Mouse (Mus musculus) c-Kit-positive CD71-positive TER-119-negative erythroid progenitor cells, embryonic 14.5 days (primary cell): ENCODE measurements at regions not wholly inside any gene's neighbourhood (a gene's known extent, or its start where the extent isn't known, plus 50 kb on each side); places are given as distances from the start of the nearest gene placed in this dataset.

Source experiments
- DNase-seq: peaks from one replicate; pipeline ENCODE4 v3.0.0-alpha.2; 2013; ENCODE audit warnings: low read depth

DNA sequence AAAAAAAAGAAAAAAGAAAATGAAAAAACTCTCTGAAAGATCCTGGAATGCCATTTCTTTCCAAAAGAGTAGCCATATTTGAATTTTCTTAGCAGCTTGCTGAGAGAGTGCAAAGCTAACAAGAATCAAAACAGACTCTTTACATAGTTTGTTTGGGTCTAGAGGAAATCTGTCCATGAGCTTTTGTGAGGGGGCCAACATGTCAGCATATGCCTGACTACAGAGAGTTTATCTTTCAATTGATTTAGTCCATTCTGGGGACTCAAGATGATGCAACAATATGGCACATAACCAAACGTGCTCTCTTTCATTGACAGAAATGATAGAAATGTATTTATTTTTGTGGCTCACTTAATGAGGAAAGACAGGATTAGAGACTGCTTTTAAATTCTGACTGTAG is 822.8 kb upstream of the Acvr2a start:
- DNase-seq: no peak

DNA sequence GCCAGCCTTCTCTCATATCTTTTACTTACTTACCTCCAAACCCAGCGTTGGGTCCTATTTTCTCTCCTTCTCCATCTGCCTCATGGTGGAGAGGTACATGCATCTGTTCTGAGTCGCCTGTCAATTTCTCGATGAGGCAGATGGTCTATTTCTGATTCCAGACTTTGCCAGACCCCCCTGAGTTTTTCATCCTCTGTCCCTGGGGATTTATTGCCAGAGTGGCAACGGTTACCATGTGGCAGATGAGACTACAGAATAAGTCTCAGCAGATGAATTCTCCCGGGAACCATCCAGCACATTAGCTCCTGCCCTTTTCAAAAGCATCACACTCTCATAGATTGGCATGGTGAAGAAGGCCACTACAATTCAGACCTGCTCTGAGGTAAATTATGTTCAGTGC is 819.7 kb upstream of the Acvr2a start:
- DNase-seq: no peak

DNA sequence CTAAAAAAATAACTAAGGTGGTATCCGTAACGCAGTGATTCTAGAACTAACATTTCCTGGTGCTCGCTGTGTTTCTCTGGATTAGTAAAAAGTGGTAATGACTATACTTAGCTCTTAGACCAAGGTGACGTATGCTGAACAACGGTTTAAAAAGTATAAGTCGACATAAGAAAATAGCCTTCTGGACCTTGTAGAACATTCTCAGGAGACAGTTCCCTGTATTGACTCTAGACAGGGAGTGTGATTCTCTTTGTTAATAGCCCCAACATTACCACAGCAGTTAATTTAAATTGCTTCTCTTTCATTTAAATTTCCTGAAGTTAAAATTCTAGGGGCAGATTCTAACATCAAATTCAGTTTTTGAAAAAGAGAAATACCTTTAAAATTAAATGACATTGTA is 812.7 kb upstream of the Acvr2a start:
- DNase-seq: no peak

DNA sequence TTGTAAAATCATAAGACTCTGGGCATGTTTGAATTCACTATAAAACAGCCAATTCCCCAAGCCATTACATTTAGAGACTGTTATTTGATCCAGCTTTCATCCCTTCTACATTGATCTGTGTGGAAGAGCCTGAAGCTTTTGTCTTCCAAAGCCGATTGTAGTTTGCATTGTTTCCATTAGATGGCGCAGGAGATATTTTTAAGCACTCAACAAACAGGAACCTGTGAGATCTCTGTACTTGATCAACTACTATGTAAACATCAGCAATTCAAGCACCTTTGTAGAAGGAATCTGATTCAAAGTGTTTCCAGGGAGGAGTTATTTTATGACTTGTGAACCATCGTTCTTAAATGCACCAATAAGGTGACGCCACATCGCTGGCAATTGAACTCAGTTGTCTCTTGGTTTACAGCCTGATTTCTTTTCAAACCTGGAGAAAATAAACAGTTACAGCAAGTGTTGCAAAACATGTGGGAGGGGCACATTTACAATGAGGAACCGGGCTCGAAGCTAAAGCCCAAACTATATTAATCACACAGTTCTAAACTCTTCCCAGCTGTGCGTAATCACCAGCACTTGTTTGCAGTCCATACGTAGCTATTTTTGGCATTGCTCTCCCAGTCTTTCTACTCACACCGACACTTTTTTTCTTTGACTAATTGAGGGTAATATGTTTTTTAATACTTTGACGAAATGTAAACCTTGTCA is 812.0 kb upstream of the Acvr2a start:
- peak; percentile 0 for DNase-seq

DNA sequence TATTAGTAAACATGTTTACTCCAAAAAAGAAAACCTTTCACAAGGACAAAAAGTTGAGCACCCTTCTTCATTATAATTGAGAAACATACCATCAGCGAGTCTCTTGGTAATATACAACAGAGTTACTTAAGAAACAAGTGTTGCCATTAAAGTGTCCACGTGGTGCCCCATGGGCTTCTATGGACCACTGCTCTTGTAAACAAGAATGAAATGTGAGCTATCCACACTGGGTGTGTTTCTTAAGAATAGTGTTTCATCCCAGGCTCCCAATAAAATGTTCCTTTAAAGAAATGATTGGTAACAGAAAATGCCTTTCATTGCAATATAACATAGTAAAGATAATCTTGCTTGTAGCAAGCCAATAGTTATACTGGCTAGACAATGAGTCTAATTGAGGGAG is 803.6 kb upstream of the Acvr2a start:
- no peak for DNase-seq

DNA sequence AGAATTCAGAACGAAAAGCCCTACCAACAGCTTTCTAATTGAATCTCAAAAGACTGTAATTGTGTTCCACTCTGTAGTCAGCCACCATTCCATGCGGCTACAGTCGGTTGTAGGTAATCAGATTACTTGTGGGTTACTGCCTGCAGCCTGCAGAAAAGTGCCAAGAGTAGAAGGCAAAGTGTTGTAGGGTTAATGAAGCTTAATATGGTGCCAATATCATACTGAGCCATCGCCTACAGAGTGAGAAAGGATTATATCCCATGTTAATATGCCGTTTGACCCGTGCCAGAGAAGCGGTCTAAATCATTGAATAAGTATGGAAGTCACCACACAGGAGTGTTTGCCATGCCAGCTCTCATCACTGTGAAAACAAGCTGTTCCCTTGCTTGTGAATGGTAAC is 786.4 kb upstream of the Acvr2a start:
- no peak for DNase-seq

DNA sequence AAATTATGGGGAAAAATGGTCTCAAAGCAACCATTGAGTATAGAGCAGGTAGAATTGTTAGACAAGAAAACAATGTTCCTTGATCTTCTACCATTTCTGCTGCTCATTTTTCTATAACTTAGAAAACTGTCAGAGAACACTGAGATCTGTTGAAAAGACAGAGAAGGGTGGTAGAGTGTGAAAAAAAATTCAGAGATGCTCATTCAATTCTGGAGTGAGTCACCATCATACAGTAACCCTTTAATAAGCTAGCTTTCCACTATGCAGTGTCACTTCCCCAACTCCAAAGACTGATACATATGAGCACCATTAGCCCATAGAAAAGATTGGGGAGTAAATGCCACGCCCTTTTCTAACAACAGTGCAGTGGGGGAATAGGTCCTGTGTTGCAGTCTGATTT is 752.5 kb upstream of the Acvr2a start:
- DNase-seq: no peak

DNA sequence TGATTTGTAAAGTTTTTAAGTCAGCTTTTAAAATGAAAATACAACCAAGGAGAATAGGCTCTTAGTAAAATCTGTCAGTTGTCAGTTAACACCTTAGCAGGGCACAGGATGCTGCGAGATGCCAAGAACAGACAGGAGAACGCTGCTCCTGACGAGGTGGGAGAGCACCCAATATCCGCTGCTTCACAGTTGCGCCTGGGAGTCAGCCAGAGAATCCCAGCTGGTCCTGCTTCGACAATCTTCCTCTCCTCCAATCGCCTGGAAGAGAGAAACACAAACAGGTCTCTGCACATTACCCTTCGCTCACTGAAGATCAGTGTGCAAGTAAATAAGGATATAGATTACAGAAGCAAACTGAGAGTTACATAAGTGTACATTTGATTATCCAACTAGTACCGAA is 750.5 kb upstream of the Acvr2a start:
- no peak for DNase-seq

DNA sequence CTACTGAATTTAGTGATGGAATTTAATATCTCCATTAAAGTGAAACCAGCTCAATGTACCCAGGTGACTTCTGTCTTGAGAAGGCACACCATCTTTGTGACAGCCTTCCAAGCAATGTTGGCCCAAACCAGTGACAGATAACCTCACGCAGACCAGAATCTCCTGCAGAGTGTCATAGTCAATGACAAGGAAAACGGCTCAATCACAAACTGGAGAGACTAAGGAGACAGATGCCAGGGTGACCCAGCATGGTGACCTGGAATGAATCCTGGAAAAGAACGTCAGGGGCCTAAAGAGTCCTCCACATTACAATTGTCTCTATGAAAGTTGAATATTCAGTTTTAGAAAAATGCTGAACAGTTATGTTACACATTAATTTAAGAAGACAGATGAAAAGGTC is 748.7 kb upstream of the Acvr2a start:
- no peak for DNase-seq

DNA sequence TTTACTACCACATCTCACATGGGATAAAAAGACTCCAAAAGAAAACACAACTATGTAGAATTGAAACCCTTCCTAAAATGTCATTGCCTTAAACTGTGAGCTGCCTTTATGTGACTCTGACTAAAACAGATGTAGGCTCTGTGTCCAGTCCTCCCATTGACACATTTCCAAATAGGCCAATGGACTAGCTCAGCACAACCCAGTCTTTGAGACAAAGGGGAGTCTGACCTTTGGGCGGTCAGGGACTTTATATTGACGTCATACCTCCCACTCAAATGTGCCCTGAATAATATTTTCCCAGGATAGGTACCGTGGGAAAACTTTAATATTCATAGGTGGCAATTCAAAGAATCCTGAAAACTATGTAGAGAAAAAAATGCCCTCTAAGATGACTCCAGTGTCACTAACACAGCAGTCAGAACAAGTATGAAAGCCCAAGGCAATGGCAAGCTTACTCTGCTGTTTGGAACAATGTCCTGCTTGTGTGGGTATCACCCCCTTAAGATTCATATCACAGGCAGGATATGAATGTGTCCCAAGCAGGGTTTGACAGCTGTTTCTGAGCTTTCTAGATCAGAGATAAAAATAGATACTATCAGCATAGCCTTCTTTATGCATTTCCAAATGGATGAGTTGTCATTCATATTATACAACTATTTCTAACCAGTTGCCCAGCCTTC is 731.6 kb upstream of the Acvr2a start:
- DNase-seq: no peak

DNA sequence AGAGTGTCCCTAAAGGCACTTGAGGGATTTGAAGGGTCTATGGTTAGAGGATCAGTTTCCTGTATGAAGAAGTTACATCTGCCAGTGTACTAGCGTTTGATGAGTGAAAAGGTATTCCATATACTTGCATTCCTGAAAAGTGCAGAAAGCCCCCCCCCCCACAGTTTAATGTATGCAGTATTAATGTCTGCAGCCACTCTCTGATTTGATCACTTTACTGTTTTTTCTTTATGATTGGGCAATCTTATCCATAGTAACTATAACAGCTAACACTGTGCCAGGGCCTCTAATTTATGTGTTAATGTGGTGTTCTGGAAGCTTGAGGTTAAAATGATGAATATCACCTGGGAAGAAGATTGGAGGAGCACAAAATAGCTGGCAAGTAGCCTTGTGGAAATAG is 715.6 kb upstream of the Acvr2a start:
- no peak for DNase-seq

DNA sequence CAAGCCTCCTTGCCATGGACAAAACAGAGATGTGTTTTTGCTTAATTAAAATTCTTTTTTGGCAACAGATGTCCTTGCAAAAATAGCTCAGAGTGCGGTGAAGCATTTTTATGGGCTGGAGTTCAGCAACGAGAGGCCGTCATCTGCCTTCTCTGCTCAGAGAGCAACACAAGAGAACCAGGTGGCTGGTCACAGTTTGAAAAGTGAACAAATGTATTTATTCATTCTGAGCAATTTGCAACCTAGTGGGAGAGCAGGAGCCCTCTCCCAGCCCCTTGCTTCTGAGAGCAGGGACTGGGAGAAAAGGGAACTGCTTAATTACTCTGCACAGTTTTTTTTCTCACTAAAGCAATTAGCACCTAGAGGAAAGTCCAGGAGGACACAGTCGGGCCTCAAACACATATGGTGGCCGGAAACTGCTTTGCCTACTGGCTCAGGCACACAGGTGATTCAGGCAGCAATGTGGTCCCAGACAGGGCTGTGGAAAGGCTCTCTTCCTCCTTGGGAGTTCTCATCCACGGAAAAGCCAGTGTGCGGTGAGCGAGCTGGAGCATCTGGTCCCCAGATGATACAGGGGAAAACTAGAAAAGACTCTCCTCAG is 714.9 kb upstream of the Acvr2a start:
- DNase-seq: no peak

DNA sequence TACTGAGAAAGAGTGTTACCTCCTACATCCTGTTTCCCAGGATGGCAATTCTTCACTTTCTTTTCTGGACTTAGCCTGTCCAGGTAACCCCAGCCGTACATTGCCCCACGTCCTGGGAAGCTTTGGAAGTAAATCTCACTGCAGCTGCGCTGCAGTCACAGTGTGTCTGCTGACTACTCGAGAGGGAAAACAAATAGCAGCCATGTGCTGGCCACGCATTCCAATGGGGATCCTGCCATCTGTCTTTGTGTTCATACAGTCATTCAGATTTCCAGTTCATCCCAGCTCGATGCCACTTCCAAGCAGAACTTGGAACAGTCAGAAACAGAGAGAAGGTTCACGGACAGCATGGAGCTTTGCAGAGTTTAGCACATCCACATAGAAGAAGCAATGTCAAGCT is 690.2 kb upstream of the Acvr2a start:
- no peak for DNase-seq

DNA sequence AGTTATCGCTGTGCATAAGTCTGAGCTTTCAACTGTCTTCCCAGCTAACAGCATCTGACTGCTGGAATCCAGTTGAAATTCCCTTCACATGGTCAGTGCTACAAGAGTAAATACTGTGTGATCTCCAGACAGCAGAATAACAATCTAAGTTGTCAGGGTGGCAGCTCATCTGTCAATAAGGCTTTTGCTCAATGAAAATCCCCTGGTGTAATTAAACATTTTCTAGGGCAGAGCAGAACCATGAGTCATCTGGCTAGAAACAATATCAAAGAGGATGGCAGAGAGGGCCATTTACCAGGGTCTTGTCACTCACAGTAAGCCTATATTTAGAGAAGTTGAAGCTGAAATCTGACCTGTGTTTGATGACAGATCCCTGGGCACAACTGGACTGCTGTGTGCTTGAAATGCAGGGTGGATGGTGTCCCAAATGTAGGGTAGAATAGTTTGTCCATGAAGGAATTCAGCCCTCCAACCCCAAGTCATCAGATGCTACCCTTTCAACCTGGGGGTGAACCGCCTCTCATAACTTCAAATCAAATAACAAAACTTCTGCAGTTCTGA is 675.8 kb upstream of the Acvr2a start:
- no peak for DNase-seq

DNA sequence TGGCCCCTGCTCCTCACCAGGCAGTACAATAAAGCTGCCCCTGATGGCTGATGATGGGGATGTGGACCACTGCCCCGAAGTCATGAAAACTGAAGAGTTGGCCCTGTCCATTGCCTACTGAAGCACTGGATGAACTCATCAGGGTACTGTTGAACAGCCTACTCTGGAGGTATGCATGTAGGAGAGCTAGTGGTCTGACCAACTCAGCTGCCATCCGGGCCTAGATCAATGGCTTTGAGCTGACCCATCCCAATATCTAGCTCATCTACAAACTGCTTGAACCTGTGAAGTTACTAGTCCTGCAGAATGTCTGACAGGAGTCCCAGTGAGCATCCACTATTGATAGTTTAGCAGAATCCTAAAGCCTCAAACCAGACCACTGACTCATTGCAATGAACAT is 672.6 kb upstream of the Acvr2a start:
- DNase-seq: no peak

DNA sequence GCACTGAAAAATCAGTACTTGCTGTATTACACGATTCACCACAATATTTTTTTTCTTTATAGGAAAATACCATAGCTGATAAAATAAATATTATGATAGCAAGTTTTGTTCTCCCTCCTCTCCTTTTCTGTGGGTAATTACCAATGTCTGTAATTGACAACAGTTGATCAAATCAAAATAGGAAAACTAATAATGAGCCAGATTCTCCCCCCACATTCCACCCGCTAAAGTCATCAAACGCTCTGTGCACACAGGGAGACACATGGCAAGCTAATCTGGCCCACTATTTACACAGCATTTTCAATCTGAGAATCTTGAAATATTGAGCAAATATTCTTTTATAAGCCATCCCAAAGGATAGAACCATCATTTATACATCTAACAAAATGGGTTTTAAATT is 659.2 kb upstream of the Acvr2a start:
- DNase-seq: no peak

DNA sequence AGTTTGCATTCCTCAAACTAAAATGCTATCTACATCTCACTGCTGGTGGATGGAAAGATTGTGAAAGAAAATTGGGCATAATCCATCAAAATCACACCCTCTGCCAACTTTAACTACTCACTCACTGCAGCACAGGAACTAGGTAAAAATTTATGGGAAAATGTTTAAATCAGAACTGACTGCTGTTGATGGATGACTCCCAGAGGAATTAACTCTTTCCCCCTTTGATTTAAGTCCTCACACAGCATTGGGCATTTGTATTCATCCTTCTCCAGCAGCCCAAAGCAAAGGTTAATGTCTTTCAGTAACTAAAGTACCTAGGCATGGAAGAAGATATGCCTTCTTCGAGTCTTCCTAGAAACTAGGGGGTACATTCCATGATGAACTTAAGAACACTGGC is 641.3 kb upstream of the Acvr2a start:
- DNase-seq: no peak

DNA sequence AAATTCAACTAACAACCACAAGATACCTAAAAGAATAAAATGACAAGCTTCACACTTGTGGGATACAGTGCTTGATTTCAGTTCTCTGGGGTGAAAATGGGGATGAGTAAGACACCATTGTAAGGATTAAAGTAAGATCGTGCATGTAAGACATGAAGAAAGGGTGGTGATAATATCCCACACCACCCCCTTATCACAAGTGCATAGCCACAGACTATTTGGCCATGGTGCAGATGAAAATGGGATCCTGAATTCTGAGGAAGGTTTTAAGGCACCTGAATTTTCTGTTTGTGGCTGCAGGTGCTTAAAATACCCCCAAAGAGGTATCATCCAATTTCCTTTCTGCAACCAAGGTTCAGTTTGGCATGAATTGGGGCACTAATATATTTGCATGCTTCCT is 627.7 kb upstream of the Acvr2a start:
- no peak for DNase-seq

DNA sequence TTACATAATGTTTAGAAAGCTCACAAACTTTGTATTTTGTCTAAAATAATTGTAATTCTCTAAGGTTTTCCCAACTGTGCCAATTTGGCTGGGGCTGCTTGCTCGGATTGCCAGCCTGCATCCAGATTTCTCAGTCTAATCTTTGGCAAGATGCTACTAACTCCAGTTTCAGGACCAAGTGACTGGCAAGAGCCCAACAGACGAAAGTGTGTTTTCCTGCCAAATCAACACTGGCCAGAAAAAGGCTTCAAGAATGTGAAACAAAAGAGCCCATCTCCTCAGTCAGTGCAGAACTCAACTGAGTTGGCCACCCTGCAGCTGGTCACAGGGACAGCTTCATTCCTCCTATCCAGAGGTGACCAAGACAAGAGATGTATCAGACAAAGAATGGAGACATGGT is 627.3 kb upstream of the Acvr2a start:
- DNase-seq: no peak

DNA sequence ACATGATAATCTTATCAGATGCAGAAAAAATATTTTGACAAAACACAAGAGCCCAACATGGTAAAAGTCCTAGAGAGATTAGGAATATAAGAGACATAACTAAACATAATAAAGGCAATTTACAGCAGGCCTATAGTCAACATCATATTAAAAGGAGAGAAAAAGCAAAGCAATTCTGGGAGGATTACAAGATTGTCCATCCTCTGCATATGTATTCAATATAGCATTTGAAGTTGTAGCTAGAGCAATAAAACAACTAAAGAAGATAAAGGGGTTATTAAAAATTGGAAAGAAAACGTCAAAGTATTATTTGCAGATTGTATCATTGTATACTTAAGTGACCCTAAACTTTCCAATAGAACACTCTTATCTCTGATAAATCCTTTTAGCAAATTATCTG is 602.1 kb upstream of the Acvr2a start:
- DNase-seq: no peak

DNA sequence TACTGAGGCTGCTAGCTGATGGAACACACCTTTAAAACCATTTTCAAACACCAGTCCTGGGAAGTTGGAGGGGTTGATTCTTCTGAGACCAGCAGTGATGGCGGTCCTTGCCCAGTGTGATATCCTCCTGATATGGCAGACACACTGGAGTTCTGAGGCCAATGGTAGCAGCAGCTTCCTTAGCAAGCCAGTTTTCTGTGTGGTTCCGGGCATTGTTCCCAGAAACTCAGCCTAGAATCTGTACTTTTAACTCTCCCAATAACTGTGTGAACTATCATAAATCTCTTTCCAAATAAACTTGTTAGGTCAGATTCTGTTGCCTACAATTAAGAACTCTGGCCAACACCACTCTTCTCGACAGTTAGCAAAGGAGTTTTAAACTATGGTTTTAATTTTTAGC is 593.1 kb upstream of the Acvr2a start:
- DNase-seq: no peak

DNA sequence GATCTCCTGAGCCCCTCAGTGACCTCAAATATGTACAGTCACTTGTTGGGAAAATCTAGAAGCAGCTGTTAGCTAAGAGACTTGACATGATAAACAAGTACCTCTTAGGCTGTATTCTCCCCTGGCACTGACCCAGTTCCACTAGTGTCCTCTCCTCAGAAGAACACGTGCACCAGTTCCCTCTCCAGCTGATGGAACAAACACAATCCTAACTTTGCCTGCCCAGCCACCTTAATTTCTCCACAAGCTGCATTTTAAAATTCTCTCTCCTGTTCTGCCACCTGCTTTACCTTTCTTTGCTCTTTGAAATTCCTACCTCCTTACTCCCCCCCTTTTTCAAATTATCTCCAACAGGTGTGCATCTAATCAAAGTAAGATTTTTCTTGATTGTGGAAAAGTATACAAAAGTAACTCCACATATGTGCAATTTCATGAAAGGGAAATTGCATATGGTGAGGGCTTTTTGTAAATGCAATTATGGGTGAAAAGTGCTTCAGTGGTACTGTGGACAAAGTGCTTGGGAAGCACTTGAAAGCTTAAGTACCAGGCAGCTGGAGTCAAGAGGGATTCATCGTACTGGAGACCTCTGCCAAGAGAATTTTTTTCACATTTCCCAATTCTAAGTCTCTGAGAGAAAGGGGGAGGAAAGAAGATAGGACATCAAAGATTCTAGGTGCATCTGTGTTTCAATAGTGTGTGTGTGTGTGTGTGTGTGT is 590.7 kb upstream of the Acvr2a start:
- no peak for DNase-seq

DNA sequence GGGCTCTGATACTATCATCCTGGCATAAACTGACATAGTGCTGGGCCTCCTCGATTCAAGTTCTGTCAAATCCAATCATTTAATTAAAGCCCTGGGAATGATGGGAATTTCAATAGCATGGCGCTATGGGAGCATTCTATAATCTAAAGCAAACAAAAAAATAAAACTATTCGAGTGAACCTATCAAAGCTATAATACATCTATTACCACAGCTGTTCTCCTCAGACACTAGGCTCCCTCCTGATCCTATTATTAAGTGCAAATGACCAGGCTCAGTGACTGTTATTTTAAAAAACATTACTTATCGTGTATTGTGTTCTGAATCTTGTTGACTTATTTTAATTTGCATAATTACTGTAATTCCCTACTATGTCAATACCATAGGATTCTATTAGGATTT is 563.7 kb upstream of the Acvr2a start:
- DNase-seq: no peak
